Mouse (Mus musculus) embryonic facial prominence, embryonic 14.5 days (tissue): Measurements from ENCODE around the gene Zfp110. TPM values are rescaled to one million over a fixed set of nuclear protein-coding genes. Genes with fewer than 3 reads are reported as not detected.
"Not testable (repeated sequence)": the region's sequence is repeated elsewhere in the genome, so short reads cannot be mapped to it uniquely, and the experiment has no call there.

Experiments
- ATAC-seq: fragments of 200-750 bp; cut with Nextera tagmentation; 2 replicates; pipeline ENCODE4 v1.8.0; 2017; ENCODE audit warnings: low read depth, moderate number of reproducible peaks, moderate TSS enrichment
- DNase-seq: peaks from one replicate; pipeline ENCODE4 v3.0.0-alpha.2; 2015; ENCODE audit warnings: low spot score
- H3K27ac ChIP-seq: fragments of 300-500 bp; sonication (generic); replicated peaks from 2 replicates; pipeline ENCODE4 v1.5.1; 2014; ENCODE audit warnings: low read depth, mild to moderate bottlenecking, low read length, moderate library complexity
- H3K27me3 ChIP-seq: fragments of 300-500 bp; sonication (generic); replicated peaks from 2 replicates; pipeline ENCODE4 v1.6.1; 2014; ENCODE audit warnings: low read length; ENCODE audit not compliant: control insufficient read depth, insufficient read depth
- H3K36me3 ChIP-seq: fragments of 300-500 bp; sonication (generic); 2 replicates; pipeline ENCODE4 v1.6.1; 2014; ENCODE audit warnings: low read length, mixed read lengths; ENCODE audit not compliant: control insufficient read depth, insufficient read depth
- H3K4me1 ChIP-seq: fragments of 300-500 bp; sonication (generic); 2 replicates; pipeline ENCODE4 v1.6.1; 2014; ENCODE audit warnings: antibody characterized with exemption, low read length; ENCODE audit not compliant: control insufficient read depth, insufficient read depth
- H3K4me2 ChIP-seq: fragments of 300-500 bp; sonication (generic); 2 replicates; pipeline ENCODE4 v1.6.1; 2014; ENCODE audit warnings: low read depth, mild to moderate bottlenecking, low read length, moderate library complexity, mixed read lengths
- H3K4me3 ChIP-seq: fragments of 300-500 bp; sonication (generic); 2 replicates; pipeline ENCODE4 v1.5.1; 2014; ENCODE audit warnings: low read depth, mild to moderate bottlenecking, low read length
- H3K9ac ChIP-seq: fragments of 300-500 bp; sonication (generic); 2 replicates; pipeline ENCODE4 v1.6.1; 2014; ENCODE audit warnings: low read depth, mild to moderate bottlenecking, low read length, moderate library complexity, mixed read lengths
- H3K9me3 ChIP-seq: fragments of 300-500 bp; sonication (generic); 2 replicates; pipeline ENCODE4 v1.6.1; 2016; ENCODE audit warnings: low read length; ENCODE audit not compliant: control insufficient read depth
- WGBS: fragments of 180-500 bp; shearing (Covaris S2); extraction: QIAGEN DNeasy Blood & Tissue Kit; methylation state at CpG from one replicate; pipeline ENCODE4 v1.1.7; 2014; 5-methylcytosine and 5-hydroxymethylcytosine counted together
- polyA plus RNA-seq: library from polyadenylated mRNA; unstranded; fragments of >200 nt; fragmentation: Nextera tagmentation; extraction: Ambion mirVana; gene quantifications from 2 replicates; pipeline ENCODE4 v1.2.1, GENCODE M21; 2014

Gene Zfp110
- polyA plus RNA-seq, 1 experiment from 2014 or later: 34.2 TPM

GRCm38 (mm10) chr7:12815566-12815965 is 19.0 kb upstream of the Zfp110 start:
- H3K4me3 ChIP-seq: no peak overlapping the region
- DNase-seq (no peak), ATAC-seq (no peak)
- WGBS: 98% methylated on average over 8 of the region's 8 CpGs
- H3K9ac ChIP-seq: no peak overlapping the region
- H3K36me3 ChIP-seq: peaks cover 53% of the 10 kb centered on the region
- H3K9me3 ChIP-seq: peaks cover 56% of the 10 kb centered on the region
- no peaks in the 10 kb centered on the region for H3K4me1 ChIP-seq
- no peak overlapping the region for H3K4me2 ChIP-seq
- H3K27ac ChIP-seq: no peak overlapping the region
- H3K27me3 ChIP-seq: no peaks in the 10 kb centered on the region

GRCm38 (mm10) chr7:12818521-12819295 is 15.9 kb upstream of the Zfp110 start, which contains the start of gene Zfp329:
Gene Zfp329 (minus strand): TSS chr7:12818858.
- H3K4me2 ChIP-seq: peak within 1 kb of the TSS; percentile 58
- H3K27ac ChIP-seq: peak within 1 kb of the TSS; percentile 80
- H3K9me3 ChIP-seq: peaks cover 40% of the 10 kb centered on the region
- H3K27me3 ChIP-seq: no peaks in the 10 kb centered on the region
- under 1% methylated on average over 33 of the region's 40 CpGs for WGBS
- H3K36me3 ChIP-seq: peaks cover 25% of the 10 kb centered on the region
- H3K9ac ChIP-seq: peak within 1 kb of the TSS; percentile 89
- DNase-seq (peak; percentile 95), ATAC-seq (peak; percentile 97)
- H3K4me3 ChIP-seq: peak within 1 kb of the TSS; percentile 74
- no peaks in the 10 kb centered on the region for H3K4me1 ChIP-seq

GRCm38 (mm10) chr7:12835193-12835671 is 671 bp downstream of the Zfp110 start:
- Histone ChIP-seq H3K4me3 (peak overlapping the region; percentile 66), H3K4me2 (peak overlapping the region; percentile 72), H3K27me3 (no peaks in the 10 kb centered on the region), H3K9ac (peak overlapping the region; percentile 76), H3K9me3 (peaks cover 51% of the 10 kb centered on the region), H3K36me3 (peaks cover 42% of the 10 kb centered on the region), H3K27ac (peak overlapping the region; percentile 80), H3K4me1 (peaks cover 3% of the 10 kb centered on the region; the same call in 1 of the 2 replicates)
- ATAC-seq (peak; percentile 9; the same call in 1 of the 2 replicates), DNase-seq (peak; percentile 58)
- WGBS: 32% methylated on average over 13 of the region's 13 CpGs

GRCm38 (mm10) chr7:12835779-12836178 is 1.2 kb downstream of the Zfp110 start:
- DNase-seq: no peak
- WGBS: 97% methylated on average over 4 of the region's 4 CpGs
- H3K9ac ChIP-seq: no peak overlapping the region

GRCm38 (mm10) chr7:12874301-12874700 is 39.7 kb downstream of the Zfp110 start:
- Histone ChIP-seq H3K4me2 (no peak overlapping the region), H3K9ac (no peak overlapping the region), H3K4me1 (no peaks in the 10 kb centered on the region), H3K27ac (no peak overlapping the region), H3K4me3 (no peak overlapping the region), H3K27me3 (no peaks in the 10 kb centered on the region), H3K36me3 (no peaks in the 10 kb centered on the region), H3K9me3 (peaks cover 2% of the 10 kb centered on the region; the same call in 1 of the 2 replicates)
- no peak for ATAC-seq
- DNase-seq: peak; percentile 53
- 22% methylated on average over 3 of the region's 3 CpGs for WGBS

More at GRCm38 (mm10) chr7:12835779-12836178, 1.2 kb downstream of the Zfp110 start:
- peaks cover 48% of the 10 kb centered on the region for H3K36me3 ChIP-seq
- no peak overlapping the region for H3K27ac ChIP-seq
- peaks cover 57% of the 10 kb centered on the region for H3K9me3 ChIP-seq
- ATAC-seq: no peak
- H3K4me1 ChIP-seq: peaks cover 3% of the 10 kb centered on the region; the same call in 1 of the 2 replicates
- H3K4me2 ChIP-seq: peak overlapping the region; percentile 72
- peak overlapping the region; percentile 66 for H3K4me3 ChIP-seq
- H3K27me3 ChIP-seq: no peaks in the 10 kb centered on the region

- no peak overlapping the region for H3K4me3 ChIP-seq
- H3K4me2 ChIP-seq: no peak overlapping the region
- H3K4me1 ChIP-seq: peaks cover 6% of the 10 kb centered on the region
Measured at GRCm38 (mm10) chr7:12880036-12880435, 45.5 kb downstream of the Zfp110 start.

GRCm38 (mm10) chr7:12880497-12880896 is 45.9 kb downstream of the Zfp110 start:
- Histone ChIP-seq H3K36me3 (peaks cover 11% of the 10 kb centered on the region), H3K4me3 (peak overlapping the region; percentile 61), H3K9ac (0 out of 2 replicates have a peak overlapping the region, but pooled peaks have one; percentile 15), H3K4me2 (peak overlapping the region; percentile 71)
- H3K27me3 ChIP-seq, H3K4me1 ChIP-seq, H3K27ac ChIP-seq, H3K9me3 ChIP-seq, DNase-seq: not testable (repeated sequence)
- WGBS: 45% methylated on average over 8 of the region's 8 CpGs
- 0 out of 2 replicates have a peak, but pooled peaks have one; percentile 5 for ATAC-seq

More at GRCm38 (mm10) chr7:12880036-12880435, 45.5 kb downstream of the Zfp110 start:
- H3K27ac ChIP-seq: no peak overlapping the region
- no peaks in the 10 kb centered on the region for H3K9me3 ChIP-seq
- ATAC-seq (no peak), DNase-seq (no peak)
- H3K36me3 ChIP-seq: peaks cover 7% of the 10 kb centered on the region
- no peak overlapping the region for H3K9ac ChIP-seq
- no peaks in the 10 kb centered on the region for H3K27me3 ChIP-seq

- DNase-seq (peak; percentile 99), ATAC-seq (peak; percentile 100)
- Histone ChIP-seq H3K4me3 (peak within 1 kb of the TSS; percentile 61), H3K36me3 (peaks cover 17% of the 10 kb centered on the region), H3K27me3 (no peaks in the 10 kb centered on the region), H3K9me3 (no peaks in the 10 kb centered on the region), H3K4me1 (peaks cover 6% of the 10 kb centered on the region), H3K9ac (peak within 1 kb of the TSS; percentile 79), H3K27ac (no peak within 1 kb of the TSS), H3K4me2 (peak within 1 kb of the TSS; percentile 71)
- WGBS: 1% methylated on average over 32 of the region's 35 CpGs
Measured at GRCm38 (mm10) chr7:12880911-12881660, 46.5 kb downstream of the Zfp110 start, which contains the start of gene Zfp128. Gene Zfp128 (plus strand): TSS chr7:12881177.
